Mouse (Mus musculus) kidney, postnatal 10 days (tissue): Measurements from ENCODE around the gene Pard3.

Experiments
- DNase-seq: peaks from one replicate; pipeline ENCODE4 v3.0.0; 2021; ENCODE audit warnings: mixed read lengths

The Pard3 gene

DNA sequence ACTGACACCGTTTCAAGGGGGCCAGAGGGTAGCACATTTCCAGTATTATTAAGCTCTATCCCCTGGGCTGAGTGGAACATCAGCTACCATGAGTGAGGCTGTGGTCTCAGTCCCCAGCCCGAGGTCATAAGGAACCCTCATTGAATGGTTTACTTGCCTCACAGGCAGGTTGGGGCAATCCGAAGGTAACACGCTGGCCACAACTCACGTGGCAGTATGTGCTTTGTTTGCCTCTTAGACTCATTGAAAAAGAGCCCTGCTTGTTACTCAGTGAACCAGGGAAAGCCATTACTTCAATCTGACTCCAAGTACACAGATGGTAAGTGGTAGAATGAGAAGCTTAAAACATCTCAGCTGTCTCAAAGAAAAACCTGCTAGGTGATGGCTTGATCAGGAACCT, 236.8 kb downstream of the Pard3 start:
- DNase-seq = no peak

- DNase-seq = no peak
Measured at GRCm38 (mm10) chr8:127302847-127303445, 239.3 kb downstream of the Pard3 start.

- DNase-seq = no peak
Measured at GRCm38 (mm10) chr8:127307026-127307425, 243.3 kb downstream of the Pard3 start.

DNA sequence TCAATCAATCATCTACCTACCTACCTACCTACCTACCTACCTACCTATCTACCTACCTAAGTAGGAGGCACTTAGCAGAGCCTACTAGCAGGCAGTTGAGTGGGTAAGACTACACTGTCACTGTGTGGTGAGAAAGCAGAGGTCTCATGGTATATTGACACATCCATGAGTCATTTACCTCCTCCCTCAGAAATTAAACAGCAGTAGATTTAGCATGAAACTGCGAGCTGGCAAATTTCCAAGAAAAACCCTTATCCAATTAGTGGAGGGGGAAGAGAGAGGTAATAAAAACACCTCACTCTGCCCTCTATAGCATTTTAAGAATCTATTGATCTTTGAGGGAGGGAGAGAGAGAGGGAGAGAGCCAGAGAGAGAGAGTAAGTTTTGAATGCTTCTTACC, 245.7 kb downstream of the Pard3 start:
- DNase-seq = no peak

DNA sequence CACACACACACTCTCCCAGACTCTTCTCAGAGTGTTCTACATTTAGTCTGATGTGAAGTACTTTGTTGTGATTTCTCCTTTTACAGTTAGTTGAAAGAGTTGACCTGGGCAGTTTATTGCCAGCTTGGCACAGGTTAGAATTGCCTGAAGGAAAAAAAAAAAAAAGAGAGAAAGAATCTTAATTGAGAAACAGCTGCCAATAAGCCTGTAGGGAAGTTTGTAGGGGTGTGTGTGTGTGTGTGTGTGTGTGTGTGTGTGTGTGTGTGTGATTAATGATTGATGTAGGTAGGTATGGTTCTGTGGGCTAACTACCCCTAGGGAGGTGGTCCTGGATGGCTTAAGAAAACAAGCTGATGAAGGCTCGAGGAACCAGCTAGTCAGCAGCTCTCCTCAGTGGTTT, 252.1 kb downstream of the Pard3 start:
- peak; percentile 26 for DNase-seq

GRCm38 (mm10) chr8:127317914-127318313, 254.2 kb downstream of the Pard3 start:
- no peak for DNase-seq

- no peak for DNase-seq
Measured at GRCm38 (mm10) chr8:127318377-127319159, 254.9 kb downstream of the Pard3 start.

DNA sequence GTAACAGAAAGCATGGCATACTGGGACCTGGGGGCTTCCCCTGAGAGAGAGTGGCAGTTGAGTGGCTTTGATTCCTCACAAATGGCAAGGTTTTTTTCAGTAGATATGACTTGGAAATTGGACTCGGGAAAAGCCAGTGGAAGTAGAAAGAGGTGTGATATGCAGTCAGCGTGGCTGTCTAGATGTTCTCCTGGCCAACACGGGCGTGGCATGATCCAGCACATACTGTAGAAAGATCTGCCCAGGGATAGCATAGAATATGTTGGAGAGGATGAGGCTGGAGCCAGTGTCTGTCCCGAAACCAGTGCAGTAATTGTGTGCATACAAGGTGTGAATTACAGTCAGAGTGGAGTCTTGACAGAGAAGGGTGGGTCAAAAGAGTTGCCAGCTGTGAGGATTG, 257.2 kb downstream of the Pard3 start:
- no peak for DNase-seq

DNA sequence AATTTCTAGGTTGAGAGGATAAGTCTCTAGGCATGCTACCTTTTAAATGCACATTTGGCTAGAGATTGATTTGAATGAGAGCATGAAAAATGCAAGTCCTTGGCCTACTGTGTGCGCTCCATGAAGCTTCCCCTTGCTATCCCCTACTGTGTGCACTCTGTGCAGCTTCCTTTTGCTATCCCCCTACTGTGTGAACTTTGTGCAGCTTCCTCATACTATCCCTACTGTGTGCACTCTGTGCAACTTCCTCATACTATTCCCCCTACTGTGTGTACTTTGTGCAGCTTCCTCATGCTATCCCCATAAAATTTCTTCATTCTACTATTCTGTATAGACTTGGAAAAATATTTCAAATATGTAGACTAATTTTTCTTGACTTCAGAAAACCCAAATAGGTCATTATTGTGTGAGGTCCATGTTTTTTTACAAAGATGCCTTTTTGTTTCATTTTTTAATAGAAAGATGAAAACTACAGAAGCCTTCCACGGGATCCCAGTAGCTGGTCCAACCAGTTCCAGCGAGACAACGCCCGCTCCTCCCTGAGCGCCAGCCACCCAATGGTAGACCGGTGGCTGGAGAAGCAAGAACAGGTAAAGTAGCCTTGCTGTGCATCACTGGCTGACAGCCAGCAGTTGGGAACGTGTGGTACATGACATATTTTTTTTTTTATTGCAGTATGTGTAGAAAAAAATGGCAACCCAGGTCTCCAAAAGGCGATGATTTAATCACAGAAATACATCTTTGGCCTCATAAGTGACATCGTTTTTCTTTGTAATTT, 260.1 kb downstream of the Pard3 start:
- DNase-seq = no peak

DNA sequence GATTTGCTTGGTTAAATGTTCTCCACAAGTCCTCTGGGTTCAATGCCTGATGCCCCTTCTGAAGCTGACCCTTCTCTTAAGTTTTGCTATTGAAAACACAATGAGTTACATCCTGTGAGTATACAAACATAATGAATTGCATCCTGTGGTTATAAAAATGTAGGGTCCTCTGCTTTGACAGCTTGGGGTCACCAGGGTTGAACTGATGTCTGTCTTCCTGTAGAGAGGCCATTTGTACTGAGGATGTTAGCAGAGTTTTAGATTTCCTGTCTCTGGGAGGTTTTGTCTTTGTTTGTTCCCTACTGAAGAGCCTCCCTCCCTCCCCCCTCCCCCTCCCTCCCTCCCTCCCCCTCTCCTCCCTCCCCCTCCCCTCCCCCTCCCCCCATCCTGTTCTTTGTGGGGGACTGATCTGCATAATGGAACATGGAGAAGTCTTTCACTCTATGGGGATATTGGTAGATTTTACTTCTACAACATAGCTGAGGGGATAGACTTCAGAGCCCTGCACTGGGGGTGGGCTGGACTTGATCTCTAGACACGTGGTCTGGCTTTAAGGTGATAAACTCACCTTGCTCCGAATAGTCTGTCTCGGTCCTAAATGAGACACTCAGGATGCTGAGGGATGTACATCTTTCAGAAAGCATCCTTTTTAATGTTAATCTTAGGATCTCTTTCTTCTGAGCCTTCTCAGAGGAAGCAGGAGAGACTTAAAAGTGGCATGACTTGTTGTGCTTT, 261.3 kb downstream of the Pard3 start:
- DNase-seq = no peak

DNA sequence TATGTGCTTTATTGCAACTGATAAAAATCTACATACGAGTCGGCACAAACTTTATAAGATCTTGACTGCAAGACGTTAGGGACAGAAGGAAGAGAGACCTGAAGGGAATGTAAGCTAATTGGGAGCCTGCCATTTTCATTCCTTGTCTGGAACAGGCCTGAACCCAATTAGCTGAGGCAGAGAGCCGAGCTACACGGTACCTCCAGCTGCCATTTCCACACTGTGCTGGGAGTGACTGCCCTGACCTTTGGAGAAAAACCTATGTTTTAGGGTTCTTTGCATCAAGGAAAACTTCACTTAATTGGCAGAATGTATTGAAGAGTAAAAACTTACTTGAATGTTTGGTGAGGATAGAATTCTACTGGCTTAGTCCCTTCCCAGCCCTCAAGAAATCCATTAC, 262.1 kb downstream of the Pard3 start:
- DNase-seq = no peak

GRCm38 (mm10) chr8:127330258-127331187, 266.8 kb downstream of the Pard3 start:
- DNase-seq = no peak

- DNase-seq = peak; percentile 80
Measured at GRCm38 (mm10) chr8:127331751-127332150, 268.1 kb downstream of the Pard3 start.

DNA sequence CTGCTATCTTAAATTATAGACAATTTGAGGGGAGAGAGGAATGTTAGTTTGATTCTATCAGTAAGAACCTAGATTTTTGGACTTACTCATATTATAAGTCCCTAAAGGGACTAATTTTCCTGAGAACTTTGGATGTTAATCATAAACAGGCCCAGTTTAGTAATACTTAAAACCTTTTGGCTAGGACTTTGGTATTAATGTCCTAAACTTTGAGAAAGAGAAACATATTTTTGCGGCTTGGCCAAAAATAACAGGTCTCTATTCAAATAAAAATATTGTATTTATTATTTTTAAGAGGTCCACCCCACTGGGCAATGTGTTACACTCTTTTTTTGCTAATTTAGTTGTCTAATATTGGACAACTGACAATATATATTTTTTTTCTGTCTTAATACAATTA, 271.5 kb downstream of the Pard3 start:
- no peak for DNase-seq

DNA sequence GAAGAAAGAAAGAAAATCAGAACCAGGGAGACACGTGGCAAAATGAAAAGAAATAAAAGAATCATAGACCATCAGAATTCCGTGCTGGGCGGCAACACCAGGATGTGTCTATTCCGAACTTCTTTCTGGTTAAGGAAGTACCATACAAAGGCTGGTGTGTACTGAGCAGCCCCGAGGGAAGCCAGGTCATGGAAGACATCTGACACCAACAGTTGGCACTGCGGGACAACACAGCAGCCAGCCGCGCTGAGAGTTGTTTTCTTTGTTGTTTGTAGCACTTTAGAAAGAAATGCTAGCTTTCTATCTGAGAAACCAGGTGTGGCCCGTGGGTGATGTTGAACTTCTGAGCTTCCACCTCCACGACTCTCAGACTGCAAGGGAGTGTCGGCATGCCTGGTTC, 274.5 kb downstream of the Pard3 start:
- no peak for DNase-seq

DNA sequence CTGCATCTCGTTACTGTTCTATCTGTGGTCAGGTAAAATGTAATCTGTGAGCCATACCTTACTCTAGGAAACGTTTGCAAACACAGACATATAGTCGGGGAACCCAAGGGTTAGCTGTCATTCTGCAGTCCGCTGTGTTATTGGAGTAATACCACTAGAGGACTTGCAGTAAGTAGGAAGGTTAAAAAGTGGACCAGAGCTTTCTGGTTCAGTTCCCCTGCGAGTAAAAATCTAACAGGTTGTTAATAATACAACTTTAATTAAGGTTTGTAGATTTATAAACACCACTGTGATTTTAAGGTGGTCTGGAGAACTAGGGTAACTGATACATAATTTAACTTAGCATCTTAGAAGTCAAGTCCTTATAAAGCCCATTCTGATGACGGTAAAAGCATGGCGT, 277.4 kb downstream of the Pard3 start:
- DNase-seq = no peak

DNA sequence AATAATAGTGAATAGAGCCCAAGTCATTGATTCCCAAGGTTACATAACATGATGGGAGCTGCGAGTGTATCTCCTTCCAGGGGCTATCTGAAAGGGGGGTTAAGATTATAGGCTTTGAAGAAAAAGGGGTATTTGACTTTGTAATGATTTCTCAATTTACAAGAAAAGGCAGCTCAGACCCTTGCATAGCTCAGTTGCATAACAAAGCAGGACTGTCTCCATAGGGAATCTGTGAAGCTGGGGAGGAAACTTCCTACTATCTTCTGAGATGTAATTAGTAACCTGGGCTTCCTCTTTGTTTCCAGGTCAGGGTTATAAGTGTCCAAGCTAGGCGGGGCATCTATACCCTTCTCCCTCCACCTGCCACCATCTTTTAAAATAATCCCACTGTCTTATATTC, 279.4 kb downstream of the Pard3 start:
- DNase-seq = no peak

DNA sequence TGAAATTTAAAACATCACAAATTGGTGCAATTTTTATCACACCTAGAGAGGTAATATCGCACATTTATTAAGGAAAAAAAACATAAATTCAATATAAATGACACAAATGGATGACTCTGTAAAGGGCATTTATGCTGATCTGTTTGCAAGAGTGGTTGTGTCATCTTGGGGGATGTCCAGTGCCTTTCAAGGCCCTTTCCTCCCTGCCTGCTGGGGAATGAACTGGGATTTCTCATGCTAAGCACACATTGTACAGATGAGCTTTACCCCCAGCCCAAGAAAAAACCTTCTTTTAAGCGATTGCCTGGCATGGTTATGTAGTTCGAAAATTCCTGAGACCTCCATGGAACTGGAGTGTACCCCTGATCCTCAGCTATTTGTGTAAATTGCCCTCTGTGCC, 280.7 kb downstream of the Pard3 start:
- no peak for DNase-seq

GRCm38 (mm10) chr8:127345912-127346423, 282.3 kb downstream of the Pard3 start:
- no peak for DNase-seq

DNA sequence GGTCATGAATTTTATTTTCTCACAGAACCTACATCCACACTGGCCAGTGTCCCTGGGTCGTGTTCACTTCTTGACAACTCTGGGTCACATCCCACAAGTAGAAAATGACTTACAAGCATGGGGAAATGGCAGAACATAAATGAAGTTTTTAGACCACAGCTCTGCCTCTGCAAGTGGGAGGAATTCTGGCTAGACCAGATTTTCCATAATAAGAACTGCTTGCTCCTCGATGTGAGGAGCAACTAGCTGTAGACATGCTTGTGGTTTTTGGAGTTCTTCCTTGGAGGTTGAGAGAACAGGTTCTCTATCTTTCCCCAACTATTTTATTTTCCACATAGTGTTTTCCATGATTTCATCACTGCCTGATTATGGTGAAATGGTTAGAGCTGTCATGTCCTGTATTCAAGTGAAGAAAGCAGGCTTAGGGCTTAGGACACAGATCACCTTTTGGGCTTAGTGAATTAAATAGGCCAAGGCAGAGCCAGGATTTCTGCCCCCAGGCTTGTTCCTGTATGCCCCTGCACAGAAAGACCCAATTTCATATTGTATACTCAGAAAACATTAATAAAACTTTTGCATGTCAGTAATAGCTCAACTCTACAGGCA, 284.3 kb downstream of the Pard3 start:
- DNase-seq = no peak

- no peak for DNase-seq
Measured at GRCm38 (mm10) chr8:127361796-127362195, 298.1 kb downstream of the Pard3 start.
